Mouse (Mus musculus) heart, embryonic 13.5 days (tissue): ENCODE data around the gene Fam129b. TPM values are rescaled to one million over a fixed set of nuclear protein-coding genes. Genes with fewer than 3 reads are reported as not detected.

Experiments used
- ATAC-seq: fragments of 200-750 bp; cut with Nextera tagmentation; 2 replicates; pipeline ENCODE4 v1.8.0; 2017; ENCODE audit warnings: moderate TSS enrichment; ENCODE audit not compliant: insufficient number of reproducible peaks, low FRiP score, low TSS enrichment; ENCODE audit errors: extremely low read depth
- H3K27ac ChIP-seq: fragments of 300-500 bp; sonication (generic); replicated peaks from 2 replicates; pipeline ENCODE4 v1.5.1; 2015; ENCODE audit warnings: moderate library complexity, mild to moderate bottlenecking, inconsistent platforms
- H3K27me3 ChIP-seq: fragments of 300-500 bp; sonication (generic); replicated peaks from 2 replicates; pipeline ENCODE4 v1.6.1; 2015; ENCODE audit warnings: mild to moderate bottlenecking, inconsistent platforms
- H3K36me3 ChIP-seq: fragments of 300-500 bp; sonication (generic); 2 replicates; pipeline ENCODE4 v1.6.1; 2015; ENCODE audit warnings: mild to moderate bottlenecking, inconsistent platforms
- H3K4me1 ChIP-seq: fragments of 300-500 bp; sonication (generic); 2 replicates; pipeline ENCODE4 v1.6.1; 2015; ENCODE audit warnings: inconsistent platforms
- H3K4me2 ChIP-seq: fragments of 300-500 bp; sonication (generic); 2 replicates; pipeline ENCODE4 v1.6.1; 2015; ENCODE audit warnings: inconsistent platforms, mild to moderate bottlenecking, moderate library complexity
- H3K4me3 ChIP-seq: fragments of 300-500 bp; sonication (generic); 2 replicates; pipeline ENCODE4 v1.5.1; 2015; ENCODE audit warnings: moderate library complexity, mild to moderate bottlenecking, inconsistent platforms
- H3K9ac ChIP-seq: fragments of 300-500 bp; sonication (generic); 2 replicates; pipeline ENCODE4 v1.6.1; 2015; ENCODE audit warnings: inconsistent platforms, mild to moderate bottlenecking, moderate library complexity
- H3K9me3 ChIP-seq: fragments of 300-500 bp; sonication (generic); 2 replicates; pipeline ENCODE4 v1.6.1; 2016; ENCODE audit warnings: inconsistent platforms
- WGBS: fragments of 180-500 bp; shearing (Covaris S2); methylation state at CpG from one replicate; pipeline ENCODE4 v1.1.7; 2015; ENCODE audit warnings: mixed read lengths; 5-methylcytosine and 5-hydroxymethylcytosine counted together
- polyA plus RNA-seq: library from polyadenylated mRNA; unstranded; fragments of >200 nt; fragmentation: Nextera tagmentation; extraction: Ambion mirVana; gene quantifications from 2 replicates; pipeline ENCODE4 v1.2.1, GENCODE M21; 2015

The Fam129b gene
- polyA plus RNA-seq, 1 experiment from 2014 or later: 46.4 TPM

DNA sequence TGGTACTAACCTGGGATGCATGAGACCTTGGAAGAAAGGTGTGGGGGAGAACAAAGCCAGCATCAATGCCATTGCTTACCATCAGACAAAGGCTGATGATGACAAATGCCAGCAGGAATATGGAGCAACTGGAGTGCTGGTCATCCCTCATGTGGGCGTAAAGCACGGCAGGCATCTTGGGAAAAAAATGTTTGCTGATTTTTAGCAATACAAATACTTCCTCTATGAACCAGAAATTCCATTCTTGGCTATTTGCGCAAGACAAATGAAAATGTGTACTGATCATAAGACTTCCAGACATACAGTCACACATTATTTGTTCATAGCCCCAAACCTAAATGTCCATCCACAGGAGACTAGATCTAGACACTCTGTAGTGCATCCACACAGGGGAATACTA is 12.6 kb upstream of the Fam129b start:
- H3K4me3 ChIP-seq: no peak overlapping the region
- WGBS: 90% methylated on average over 3 of the region's 3 CpGs
- no peak overlapping the region for H3K9ac ChIP-seq
- H3K4me1 ChIP-seq: peaks cover 1% of the 10 kb centered on the region; the same call in 1 of the 2 replicates
- no peaks in the 10 kb centered on the region for H3K27me3 ChIP-seq
- no peak for ATAC-seq
- no peak overlapping the region for H3K27ac ChIP-seq
- no peak overlapping the region for H3K4me2 ChIP-seq
- H3K36me3 ChIP-seq: no peaks in the 10 kb centered on the region
- H3K9me3 ChIP-seq: no peaks in the 10 kb centered on the region

GRCm38 (mm10) chr2:32864755-32865154 is 11.2 kb upstream of the Fam129b start:
- H3K27me3 ChIP-seq: no peaks in the 10 kb centered on the region

GRCm38 (mm10) chr2:32867354-32867753 is 8.6 kb upstream of the Fam129b start:
- no peak for ATAC-seq
- H3K9ac ChIP-seq: no peak overlapping the region
- 57% methylated on average over 4 of the region's 4 CpGs for WGBS

More at GRCm38 (mm10) chr2:32864755-32865154, 11.2 kb upstream of the Fam129b start:
- peaks cover 14% of the 10 kb centered on the region for H3K4me1 ChIP-seq
- H3K36me3 ChIP-seq: no peaks in the 10 kb centered on the region
- no peak overlapping the region for H3K27ac ChIP-seq
- no peak overlapping the region for H3K4me2 ChIP-seq
- WGBS: 55% methylated on average over 2 of the region's 2 CpGs
- H3K9me3 ChIP-seq: no peaks in the 10 kb centered on the region
- H3K4me3 ChIP-seq: no peak overlapping the region
- no peak for ATAC-seq
- H3K9ac ChIP-seq: no peak overlapping the region

DNA sequence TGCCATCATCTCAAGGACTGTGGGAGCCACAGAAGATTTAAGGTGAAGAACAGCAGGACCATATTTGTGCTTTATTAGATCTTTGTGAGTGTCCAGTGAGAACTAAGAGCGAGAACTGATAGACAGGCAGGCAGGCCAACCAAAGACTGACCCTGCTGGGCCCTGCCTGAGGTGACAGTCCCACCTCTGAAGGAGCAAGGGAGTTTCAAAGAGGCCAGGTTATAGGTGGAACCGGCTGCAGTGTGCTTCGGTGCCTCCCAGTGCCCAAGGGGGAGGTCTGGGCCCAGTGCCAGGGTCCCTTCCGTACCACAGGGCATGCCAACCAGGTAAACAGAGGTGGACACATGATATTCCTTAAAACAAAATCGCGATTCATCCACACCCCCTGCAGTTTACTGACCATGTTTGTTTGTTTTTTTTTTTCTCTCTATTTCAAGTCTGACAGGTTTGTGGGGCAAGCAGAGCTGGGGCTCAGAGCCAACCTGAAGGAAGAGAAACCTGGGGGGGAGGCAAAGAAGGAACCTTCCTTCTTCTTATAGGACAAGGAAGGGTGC is 6.1 kb upstream of the Fam129b start:
- peaks cover 34% of the 10 kb centered on the region for H3K4me1 ChIP-seq
- H3K36me3 ChIP-seq: no peaks in the 10 kb centered on the region
- H3K27ac ChIP-seq: no peak overlapping the region
- 52% methylated on average over 6 of the region's 6 CpGs for WGBS
- H3K27me3 ChIP-seq: no peaks in the 10 kb centered on the region
- ATAC-seq: no peak
- no peak overlapping the region for H3K4me3 ChIP-seq
- H3K9me3 ChIP-seq: no peaks in the 10 kb centered on the region
- H3K4me2 ChIP-seq: no peak overlapping the region
- peak overlapping the region; percentile 6; the same call in 1 of the 2 replicates for H3K9ac ChIP-seq

More at GRCm38 (mm10) chr2:32867354-32867753, 8.6 kb upstream of the Fam129b start:
- H3K27ac ChIP-seq: no peak overlapping the region
- no peak overlapping the region for H3K4me3 ChIP-seq
- H3K27me3 ChIP-seq: no peaks in the 10 kb centered on the region
- no peak overlapping the region for H3K4me2 ChIP-seq
- no peaks in the 10 kb centered on the region for H3K36me3 ChIP-seq
- H3K4me1 ChIP-seq: peaks cover 20% of the 10 kb centered on the region
- H3K9me3 ChIP-seq: no peaks in the 10 kb centered on the region

DNA sequence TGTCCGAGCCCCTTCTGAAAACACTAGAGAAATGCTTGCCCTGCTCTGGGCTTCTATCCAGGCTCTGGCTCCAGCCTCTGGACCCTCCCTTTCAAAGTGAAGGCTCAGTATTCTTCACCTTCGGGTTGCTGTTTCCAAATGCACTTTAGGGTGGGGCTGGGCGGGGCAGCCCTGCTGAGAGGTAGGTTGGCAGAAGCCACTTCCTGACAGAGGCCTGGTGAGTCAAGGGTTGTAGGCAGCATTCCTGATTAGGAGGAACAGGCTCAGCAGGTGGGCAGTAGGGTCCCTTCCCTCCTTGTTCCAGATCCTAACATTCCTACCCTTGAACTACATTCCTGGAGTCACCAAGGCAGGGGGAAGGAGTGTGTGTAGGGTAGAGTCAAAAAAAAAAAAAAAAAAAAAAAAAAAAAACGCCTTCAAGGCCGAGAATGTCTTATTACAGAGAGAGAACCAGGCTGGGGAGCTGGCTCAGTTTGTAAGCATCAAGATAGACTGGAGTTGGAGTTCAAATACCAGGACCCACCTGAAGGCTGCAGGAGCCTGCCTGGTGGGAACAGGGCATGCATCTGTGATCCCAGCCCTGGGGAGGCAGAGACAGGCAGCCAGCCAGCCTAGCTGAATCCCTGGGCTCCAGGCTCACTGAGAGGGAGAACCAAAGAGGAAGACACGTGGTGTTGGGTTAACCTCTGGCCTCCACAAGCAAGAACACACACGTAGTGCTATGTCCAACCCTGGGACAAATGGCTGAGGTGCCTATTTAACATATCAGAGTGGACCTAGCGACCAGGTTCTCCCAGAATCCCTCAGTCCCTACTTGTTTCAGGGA is 5.4 kb upstream of the Fam129b start:
- WGBS: 55% methylated on average over 8 of the region's 8 CpGs
- Histone ChIP-seq H3K4me1 (peaks cover 41% of the 10 kb centered on the region), H3K9me3 (no peaks in the 10 kb centered on the region), H3K9ac (peak overlapping the region; percentile 24; the same call in 1 of the 2 replicates), H3K4me2 (no peak overlapping the region), H3K27ac (no peak overlapping the region), H3K4me3 (no peak overlapping the region), H3K27me3 (no peaks in the 10 kb centered on the region), H3K36me3 (no peaks in the 10 kb centered on the region)
- no peak for ATAC-seq

- Histone ChIP-seq H3K27ac (peak overlapping the region; percentile 10; the same call in 1 of the 2 replicates), H3K4me3 (no peak overlapping the region), H3K4me2 (peak overlapping the region; percentile 82), H3K9ac (peak overlapping the region; percentile 50; the same call in 1 of the 2 replicates), H3K36me3 (no peaks in the 10 kb centered on the region), H3K4me1 (peaks cover 56% of the 10 kb centered on the region), H3K27me3 (no peaks in the 10 kb centered on the region), H3K9me3 (no peaks in the 10 kb centered on the region)
- no peak for ATAC-seq
- WGBS: 75% methylated on average over 3 of the region's 3 CpGs
Observed at GRCm38 (mm10) chr2:32874070-32874469, 1.8 kb upstream of the Fam129b start.

GRCm38 (mm10) chr2:32874951-32875674 is 801 bp upstream of the Fam129b start:
- Histone ChIP-seq H3K27me3 (no peaks in the 10 kb centered on the region), H3K9me3 (no peaks in the 10 kb centered on the region), H3K4me1 (peaks cover 58% of the 10 kb centered on the region), H3K9ac (peak overlapping the region; percentile 93), H3K36me3 (no peaks in the 10 kb centered on the region), H3K4me2 (peak overlapping the region; percentile 82), H3K4me3 (peak overlapping the region; percentile 75), H3K27ac (peak overlapping the region; percentile 97)
- ATAC-seq: no peak
- WGBS: 10% methylated on average over 15 of the region's 15 CpGs

DNA sequence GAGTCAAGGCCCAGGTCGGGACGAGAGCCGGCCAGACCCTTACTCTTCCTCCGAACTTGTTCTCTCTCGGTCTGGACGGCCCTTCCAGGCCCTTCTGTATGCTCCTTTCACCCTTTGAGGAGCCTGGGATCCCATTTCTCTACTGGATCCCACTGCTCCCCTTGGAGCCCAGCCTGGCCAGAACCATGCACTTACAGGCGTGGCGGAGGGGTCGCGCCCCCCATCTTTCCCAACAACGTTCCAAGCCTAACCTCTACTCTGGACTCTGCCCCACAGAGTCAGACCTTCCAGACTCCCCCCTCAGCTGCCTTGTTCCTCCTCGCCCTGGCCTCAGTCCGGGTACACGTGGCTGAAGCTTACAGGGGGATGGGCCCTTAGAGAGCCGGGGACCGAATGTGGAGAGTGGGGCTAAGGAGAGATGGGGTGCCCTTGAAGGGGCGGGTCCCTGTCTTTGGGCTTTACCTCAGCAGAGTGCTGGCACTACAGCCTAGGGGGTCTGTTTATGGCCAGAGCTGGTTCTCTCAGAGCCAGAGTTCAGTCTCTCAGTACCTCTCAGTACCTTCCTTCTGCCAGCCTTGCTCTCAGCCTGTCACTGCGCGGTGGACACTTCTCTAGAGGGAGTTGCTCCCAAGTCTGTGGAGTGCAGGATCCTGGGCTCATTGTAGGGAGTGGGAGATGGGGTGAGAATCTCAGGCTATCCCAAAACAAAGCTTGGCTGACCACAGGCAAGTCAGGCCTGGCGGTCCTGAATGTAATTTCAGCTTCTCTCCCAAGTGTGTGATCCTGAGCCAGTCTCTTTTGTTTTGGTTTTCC is 782 bp downstream of the Fam129b start:
- H3K4me3 ChIP-seq: peak overlapping the region; percentile 75
- H3K27me3 ChIP-seq: no peaks in the 10 kb centered on the region
- H3K36me3 ChIP-seq: no peaks in the 10 kb centered on the region
- 2% methylated on average over 20 of the region's 20 CpGs for WGBS
- peak overlapping the region; percentile 93 for H3K9ac ChIP-seq
- no peak for ATAC-seq
- H3K27ac ChIP-seq: peak overlapping the region; percentile 97
- H3K4me2 ChIP-seq: peak overlapping the region; percentile 82
- H3K4me1 ChIP-seq: peaks cover 70% of the 10 kb centered on the region
- H3K9me3 ChIP-seq: no peaks in the 10 kb centered on the region

- Histone ChIP-seq H3K4me1 (peaks cover 76% of the 10 kb centered on the region), H3K9me3 (no peaks in the 10 kb centered on the region), H3K27ac (peak overlapping the region; percentile 97), H3K4me3 (peak overlapping the region; percentile 75), H3K9ac (peak overlapping the region; percentile 93), H3K36me3 (no peaks in the 10 kb centered on the region), H3K27me3 (no peaks in the 10 kb centered on the region), H3K4me2 (peak overlapping the region; percentile 82)
- ATAC-seq: no peak
- WGBS: 15% methylated on average over 5 of the region's 5 CpGs
Observed at GRCm38 (mm10) chr2:32877303-32877702, 1.4 kb downstream of the Fam129b start.

DNA sequence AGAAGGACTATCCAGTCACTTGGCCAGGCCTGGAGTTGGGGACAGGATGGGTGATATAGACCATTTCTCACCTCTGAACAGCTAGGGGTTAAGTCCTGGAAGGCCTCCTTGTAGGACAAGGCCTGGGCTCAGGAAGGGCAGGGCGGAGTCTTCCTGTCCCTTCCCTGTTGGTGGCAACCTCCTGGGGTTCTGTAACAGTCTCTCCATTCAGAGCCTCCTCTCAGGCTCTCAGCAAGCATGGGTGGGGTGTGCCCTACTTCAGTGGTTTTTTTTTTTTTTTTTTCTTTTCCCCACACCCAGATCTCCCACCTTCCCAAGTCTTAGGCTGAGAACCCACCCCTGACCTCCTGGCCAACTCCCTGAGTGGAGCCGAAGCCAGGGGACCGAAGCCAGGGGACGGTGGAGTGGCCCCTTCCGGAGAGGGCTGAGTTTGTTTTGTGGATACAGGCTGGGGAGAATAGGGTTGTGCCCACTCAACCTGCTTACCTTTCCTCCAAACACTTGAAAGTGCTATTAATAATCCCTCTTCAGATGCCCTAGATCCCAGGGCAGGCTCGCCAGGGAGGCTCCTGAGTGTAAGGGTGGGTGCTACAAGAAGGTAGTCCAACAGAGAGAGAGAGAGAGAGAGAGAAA is 2.0 kb downstream of the Fam129b start:
- Histone ChIP-seq H3K4me2 (peak overlapping the region; percentile 82), H3K9ac (peak overlapping the region; percentile 93), H3K27me3 (no peaks in the 10 kb centered on the region), H3K36me3 (no peaks in the 10 kb centered on the region), H3K9me3 (no peaks in the 10 kb centered on the region), H3K27ac (peak overlapping the region; percentile 97), H3K4me3 (peak overlapping the region; percentile 75), H3K4me1 (peaks cover 82% of the 10 kb centered on the region)
- no peak for ATAC-seq
- WGBS: 26% methylated on average over 6 of the region's 6 CpGs
